Mouse (Mus musculus) small intestine, adult 2 months (tissue): ENCODE measurements around the gene Cnnm2.

Experiments
- CTCF ChIP-seq: fragments of 200-500 bp; IDR thresholded peaks from 2 replicates; pipeline ENCODE4 v1.5.1; 2012; ENCODE audit warnings: low read depth, mild to moderate bottlenecking, control low read depth, inconsistent platforms, low read length, moderate library complexity, mixed read lengths; ENCODE audit not compliant: insufficient replicate concordance, insufficient read length; ENCODE audit errors: extremely low read depth
- POLR2A ChIP-seq: fragments of 200-500 bp; IDR thresholded peaks from 2 replicates; pipeline ENCODE4 v1.6.1; 2012; ENCODE audit warnings: low read depth, mild to moderate bottlenecking, control low read depth, inconsistent platforms, low read length, moderate library complexity

- TF ChIP-seq CTCF (no peak), POLR2A (no peak)
These were observed 142.0 kb downstream of the Cnnm2 start for GRCm38 (mm10) chr19:46903379-46903778.
